Mouse (Mus musculus): ENCODE measurements at regions not wholly inside any gene's neighbourhood (a gene's known extent, or its start where the extent isn't known, plus 50 kb on each side); places are given as distances from the start of the nearest gene placed in this dataset.

DNA sequence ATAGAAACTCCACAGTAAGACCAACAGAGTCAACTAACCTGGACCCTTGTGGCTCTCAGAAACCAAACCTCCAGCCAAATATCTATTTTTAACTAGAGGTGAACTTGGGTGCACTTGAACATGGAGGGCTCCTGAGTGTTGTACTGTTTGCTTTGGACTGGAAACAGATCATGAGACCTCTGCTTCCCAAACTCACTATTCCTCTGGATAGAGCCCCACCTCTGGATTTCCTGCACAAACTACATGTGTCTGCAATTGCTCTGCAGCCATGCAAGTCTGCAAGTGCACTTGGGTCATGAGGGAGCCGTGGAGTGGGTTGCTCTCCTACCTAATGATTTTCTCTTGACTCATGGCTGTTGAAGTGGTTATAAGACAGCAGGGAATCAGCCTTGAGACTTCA is 759.9 kb upstream of the Fam160b2 start:
- Histone ChIP-seq H3K27ac (replicated peaks) (no peak overlapping the region), H3K36me3 (replicated peaks) (no peaks in the 10 kb centered on the region), H3K9me3 (no peaks in the 10 kb centered on the region), H3K27me3 (replicated peaks; ENCODE audit: low read depth, poor library complexity, severe bottlenecking) (no peaks in the 10 kb centered on the region), H3K4me3 (no peak overlapping the region), H3K4me1 (no peaks in the 10 kb centered on the region)
- DNase-seq (ENCODE audit: low spot score) = no peak
- 78% methylated on average over 1 of the region's 1 CpGs for whole genome bisulfite sequencing

DNA sequence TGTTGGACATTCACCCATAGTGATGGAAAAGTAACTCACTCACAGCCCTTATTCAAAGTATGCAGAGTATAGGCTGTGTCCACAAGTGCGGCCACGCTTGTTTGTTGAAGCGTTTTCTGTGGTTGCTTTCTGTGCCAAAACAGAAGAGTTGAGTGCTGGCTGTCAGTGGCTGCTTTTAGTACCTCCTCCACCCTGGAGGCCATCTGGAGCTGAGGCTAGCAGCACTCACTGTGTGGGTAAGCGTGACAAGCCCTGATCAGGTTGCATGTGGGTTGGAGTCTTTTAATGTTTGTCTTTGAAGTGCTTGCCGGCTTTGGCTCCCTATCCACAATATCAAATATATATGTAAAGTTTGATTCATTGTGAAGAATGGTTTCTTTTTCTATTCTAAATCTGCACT is 738.6 kb upstream of the Fam160b2 start:
- Histone ChIP-seq H3K27ac (replicated peaks) (no peak overlapping the region), H3K27me3 (replicated peaks; ENCODE audit: low read depth, poor library complexity, severe bottlenecking) (no peaks in the 10 kb centered on the region), H3K36me3 (replicated peaks) (no peaks in the 10 kb centered on the region), H3K4me3 (no peak overlapping the region), H3K9me3 (no peaks in the 10 kb centered on the region), H3K4me1 (no peaks in the 10 kb centered on the region)
- WGBS = 70% methylated on average over 5 of the region's 5 CpGs
- no peak for DNase-seq (ENCODE audit: low spot score)

DNA sequence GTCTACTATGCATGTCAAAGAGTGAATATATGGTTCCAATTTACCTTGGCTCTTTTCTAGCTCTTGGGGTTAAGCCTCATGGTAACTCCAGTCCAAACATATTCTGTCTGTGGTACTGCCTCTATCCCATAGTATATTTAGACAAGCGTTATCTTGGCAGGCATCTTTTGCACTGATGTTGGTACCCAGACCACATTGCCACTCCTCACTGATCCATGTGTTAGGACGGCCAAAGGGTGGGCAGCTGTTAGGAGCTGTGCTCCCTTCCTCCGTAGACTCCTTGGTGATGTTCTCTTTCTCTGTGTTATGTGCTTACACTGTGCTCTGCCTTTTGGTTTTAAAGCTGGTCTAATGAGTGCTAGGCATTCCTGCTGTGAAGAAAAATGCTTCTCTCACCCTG is 737.3 kb upstream of the Fam160b2 start:
- Histone ChIP-seq H3K9me3 (no peaks in the 10 kb centered on the region), H3K36me3 (replicated peaks) (no peaks in the 10 kb centered on the region), H3K27me3 (replicated peaks; ENCODE audit: low read depth, poor library complexity, severe bottlenecking) (no peaks in the 10 kb centered on the region), H3K4me3 (no peak overlapping the region), H3K4me1 (no peaks in the 10 kb centered on the region), H3K27ac (replicated peaks) (no peak overlapping the region)
- DNase-seq (ENCODE audit: low spot score) = no peak
- 93% methylated on average over 3 of the region's 3 CpGs for WGBS

- Histone ChIP-seq H3K27me3 (replicated peaks; ENCODE audit: low read depth, poor library complexity, severe bottlenecking) (no peaks in the 10 kb centered on the region), H3K4me3 (no peak overlapping the region), H3K4me1 (no peaks in the 10 kb centered on the region), H3K36me3 (replicated peaks) (no peaks in the 10 kb centered on the region), H3K27ac (replicated peaks) (no peak overlapping the region), H3K9me3 (no peaks in the 10 kb centered on the region)
- DNase-seq (ENCODE audit: low spot score) = no peak
- 97% methylated on average over 1 of the region's 1 CpGs for WGBS
These were observed 734.4 kb upstream of the Fam160b2 start for GRCm38 (mm10) chr14:71334022-71334421.

DNA sequence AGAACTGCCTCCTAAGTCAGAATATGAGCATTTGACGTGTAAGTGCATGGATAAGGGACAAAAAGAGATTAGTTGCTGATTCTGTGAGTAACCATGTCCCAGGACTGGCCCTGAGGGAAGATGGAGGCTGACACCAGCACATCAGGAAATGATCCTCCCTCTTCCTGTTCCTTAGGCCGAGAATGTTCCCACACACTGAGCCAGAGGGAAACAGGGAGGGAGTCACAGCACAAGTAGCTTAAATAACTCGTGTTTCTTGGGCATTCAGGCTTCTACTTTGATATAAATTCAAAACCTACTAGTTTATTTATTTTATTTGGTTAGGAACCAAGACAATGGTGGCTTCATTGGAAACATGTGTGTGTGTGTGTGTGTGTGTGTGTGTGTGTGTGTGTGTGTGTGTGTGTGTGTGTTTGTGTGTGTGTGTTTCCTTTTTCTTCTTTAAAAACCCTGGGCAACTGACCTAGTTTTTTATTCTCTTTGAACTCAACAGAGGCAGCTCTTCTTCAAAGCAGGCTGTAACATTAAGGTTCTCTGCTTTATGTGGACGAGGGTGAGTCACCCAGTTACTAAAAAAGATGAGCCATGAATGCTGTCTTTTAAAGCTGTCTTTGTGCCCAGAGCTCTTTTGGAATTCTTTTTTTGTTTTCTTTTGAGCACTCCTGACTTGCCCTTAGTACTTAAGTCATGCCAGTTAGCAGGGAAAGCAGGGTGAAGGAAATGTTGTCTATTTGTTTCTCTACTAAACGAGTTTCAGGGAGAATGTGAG is 730.4 kb upstream of the Fam160b2 start:
- no peaks in the 10 kb centered on the region for H3K4me1 ChIP-seq
- 41% methylated on average over 5 of the region's 5 CpGs for WGBS
- DNase-seq (ENCODE audit: low spot score) = no peak
- H3K4me3 ChIP-seq = no peak overlapping the region
- H3K9me3 ChIP-seq = no peaks in the 10 kb centered on the region
- H3K27ac ChIP-seq (replicated peaks) = no peak overlapping the region
- H3K36me3 ChIP-seq (replicated peaks) = no peaks in the 10 kb centered on the region
- no peaks in the 10 kb centered on the region for H3K27me3 ChIP-seq (replicated peaks; ENCODE audit: low read depth, poor library complexity, severe bottlenecking)

GRCm38 (mm10) chr14:71327621-71328020 is 728.0 kb upstream of the Fam160b2 start:
- Histone ChIP-seq H3K9me3 (no peaks in the 10 kb centered on the region), H3K4me3 (no peak overlapping the region), H3K27me3 (replicated peaks; ENCODE audit: low read depth, poor library complexity, severe bottlenecking) (no peaks in the 10 kb centered on the region), H3K36me3 (replicated peaks) (no peaks in the 10 kb centered on the region), H3K4me1 (no peaks in the 10 kb centered on the region), H3K27ac (replicated peaks) (no peak overlapping the region)
- DNase-seq (ENCODE audit: low spot score) = no peak

- 90% methylated on average over 2 of the region's 2 CpGs for WGBS
- H3K4me1 ChIP-seq = no peaks in the 10 kb centered on the region
- H3K4me3 ChIP-seq = no peak overlapping the region
- no peak overlapping the region for H3K27ac ChIP-seq (replicated peaks)
- DNase-seq (ENCODE audit: low spot score) = no peak
- no peaks in the 10 kb centered on the region for H3K36me3 ChIP-seq (replicated peaks)
- no peaks in the 10 kb centered on the region for H3K9me3 ChIP-seq
- H3K27me3 ChIP-seq (replicated peaks; ENCODE audit: low read depth, poor library complexity, severe bottlenecking) = no peaks in the 10 kb centered on the region
These were observed 727.0 kb upstream of the Fam160b2 start for GRCm38 (mm10) chr14:71326521-71327105.

GRCm38 (mm10) chr14:71315228-71315627 is 715.6 kb upstream of the Fam160b2 start:
- no peaks in the 10 kb centered on the region for H3K27me3 ChIP-seq (replicated peaks; ENCODE audit: low read depth, poor library complexity, severe bottlenecking)
- H3K27ac ChIP-seq (replicated peaks) = no peak overlapping the region
- H3K4me3 ChIP-seq = no peak overlapping the region
- no peaks in the 10 kb centered on the region for H3K36me3 ChIP-seq (replicated peaks)
- WGBS = 62% methylated on average over 3 of the region's 3 CpGs
- H3K9me3 ChIP-seq = no peaks in the 10 kb centered on the region
- H3K4me1 ChIP-seq = no peaks in the 10 kb centered on the region
- DNase-seq (ENCODE audit: low spot score) = no peak

DNA sequence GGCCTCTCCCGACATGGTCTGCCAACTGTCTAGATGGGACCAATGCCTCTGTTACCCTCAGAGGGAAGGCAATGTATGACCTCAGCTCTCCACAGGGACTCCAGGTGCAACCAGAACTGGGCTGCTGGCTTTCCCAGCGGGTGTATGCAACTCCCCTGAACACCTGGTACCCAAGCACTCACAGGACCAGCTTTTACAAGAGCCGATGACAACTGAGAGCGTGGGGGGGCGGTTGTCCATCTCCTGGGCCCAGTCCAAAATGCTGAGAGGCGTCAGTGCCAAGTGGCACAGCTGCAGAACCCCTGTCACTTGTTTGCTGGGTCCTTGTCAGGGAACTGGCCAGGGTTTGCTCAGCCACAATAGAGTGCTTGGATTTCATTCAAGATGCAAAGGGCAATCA is 700.1 kb upstream of the Fam160b2 start:
- no peaks in the 10 kb centered on the region for H3K4me1 ChIP-seq
- no peak overlapping the region for H3K27ac ChIP-seq (replicated peaks)
- no peak for DNase-seq (ENCODE audit: low spot score)
- 67% methylated on average over 6 of the region's 6 CpGs for WGBS
- H3K27me3 ChIP-seq (replicated peaks; ENCODE audit: low read depth, poor library complexity, severe bottlenecking) = no peaks in the 10 kb centered on the region
- H3K4me3 ChIP-seq = no peak overlapping the region
- H3K9me3 ChIP-seq = no peaks in the 10 kb centered on the region
- no peaks in the 10 kb centered on the region for H3K36me3 ChIP-seq (replicated peaks)

- Histone ChIP-seq H3K4me1 (no peaks in the 10 kb centered on the region), H3K27ac (replicated peaks) (no peak overlapping the region), H3K9me3 (no peaks in the 10 kb centered on the region), H3K27me3 (replicated peaks; ENCODE audit: low read depth, poor library complexity, severe bottlenecking) (no peaks in the 10 kb centered on the region), H3K36me3 (replicated peaks) (no peaks in the 10 kb centered on the region), H3K4me3 (no peak overlapping the region)
- DNase-seq (ENCODE audit: low spot score) = no peak
- WGBS = 91% methylated on average over 14 of the region's 14 CpGs
These were observed 681.9 kb upstream of the Fam160b2 start for GRCm38 (mm10) chr14:71281568-71281967.

GRCm38 (mm10) chr14:71276309-71276791 is 676.7 kb upstream of the Fam160b2 start:
- DNase-seq (ENCODE audit: low spot score) = peak; percentile 14
- 63% methylated on average over 12 of the region's 12 CpGs for WGBS
- H3K4me1 ChIP-seq = peaks cover 5% of the 10 kb centered on the region; the same call in 1 of the 2 replicates
- H3K9me3 ChIP-seq = no peaks in the 10 kb centered on the region
- no peaks in the 10 kb centered on the region for H3K27me3 ChIP-seq (replicated peaks; ENCODE audit: low read depth, poor library complexity, severe bottlenecking)
- no peak overlapping the region for H3K4me3 ChIP-seq
- H3K27ac ChIP-seq (replicated peaks) = no peak overlapping the region
- no peaks in the 10 kb centered on the region for H3K36me3 ChIP-seq (replicated peaks)

DNA sequence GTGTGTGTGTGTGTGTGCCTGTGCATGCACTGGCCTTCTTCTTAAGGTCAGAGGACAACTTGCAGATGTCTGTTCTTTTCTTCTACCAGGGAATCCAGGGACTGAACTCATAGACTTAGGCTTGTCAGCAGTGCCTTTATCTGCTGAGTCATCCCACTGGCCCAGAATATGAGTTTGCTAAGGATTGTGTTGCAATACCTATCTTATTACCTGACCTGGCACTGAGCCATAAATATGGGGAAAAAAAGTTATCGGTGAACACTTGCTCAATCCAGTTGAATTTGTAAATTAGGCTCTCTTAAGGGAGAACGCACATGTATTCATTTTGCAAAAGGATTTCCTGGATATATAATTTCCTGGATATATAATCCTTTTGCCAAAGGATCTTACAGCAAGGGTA is 672.8 kb upstream of the Fam160b2 start:
- Histone ChIP-seq H3K27ac (replicated peaks) (no peak overlapping the region), H3K27me3 (replicated peaks; ENCODE audit: low read depth, poor library complexity, severe bottlenecking) (no peaks in the 10 kb centered on the region), H3K36me3 (replicated peaks) (no peaks in the 10 kb centered on the region), H3K4me1 (peaks cover 21% of the 10 kb centered on the region), H3K9me3 (no peaks in the 10 kb centered on the region), H3K4me3 (no peak overlapping the region)
- 94% methylated on average over 2 of the region's 2 CpGs for WGBS
- DNase-seq (ENCODE audit: low spot score) = no peak

DNA sequence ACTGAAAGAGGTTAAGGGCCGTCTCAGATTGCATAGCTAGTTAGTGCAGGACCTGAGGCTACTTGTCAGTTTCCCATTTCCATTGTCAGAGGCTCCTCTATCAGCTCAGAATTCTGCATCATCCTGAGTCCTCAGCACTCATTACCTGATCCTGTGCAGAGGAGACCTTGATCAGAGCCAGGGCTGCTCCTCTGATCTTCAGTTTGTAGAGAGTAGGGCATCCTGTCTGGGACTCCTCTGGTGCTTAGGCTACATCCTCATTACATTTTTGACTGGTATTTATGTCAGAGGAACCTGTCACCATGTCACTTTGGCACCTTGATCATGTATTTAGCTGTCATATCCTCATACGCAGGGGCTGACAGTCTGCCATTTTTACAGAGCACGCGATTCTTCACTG is 658.0 kb upstream of the Fam160b2 start:
- 84% methylated on average over 4 of the region's 4 CpGs for WGBS

More for the DNA sequence above, 658.0 kb upstream of the Fam160b2 start:
- no peak for DNase-seq (ENCODE audit: low spot score)
- Histone ChIP-seq H3K9me3 (no peaks in the 10 kb centered on the region), H3K27me3 (replicated peaks; ENCODE audit: low read depth, poor library complexity, severe bottlenecking) (no peaks in the 10 kb centered on the region), H3K4me1 (no peaks in the 10 kb centered on the region), H3K4me3 (no peak overlapping the region), H3K27ac (replicated peaks) (no peak overlapping the region), H3K36me3 (replicated peaks) (no peaks in the 10 kb centered on the region)

Data from embryonic facial prominence, embryonic 10.5 days (tissue).